Mouse (Mus musculus) retina, adult 2 months (tissue): ENCODE measurements around the gene Tyms.
"Not testable (repeated sequence)": the region's sequence is repeated elsewhere in the genome, so short reads cannot be mapped to it uniquely, and the experiment has no call there.

Source experiments
- DNase-seq: peaks from one replicate; pipeline ENCODE4 v3.0.0-alpha.2; 2012; ENCODE audit warnings: low read depth, low spot score

The Tyms gene

GRCm38 (mm10) chr5:30103340-30103739, 29.9 kb upstream of the Tyms start:
- DNase-seq, result no peak

DNA sequence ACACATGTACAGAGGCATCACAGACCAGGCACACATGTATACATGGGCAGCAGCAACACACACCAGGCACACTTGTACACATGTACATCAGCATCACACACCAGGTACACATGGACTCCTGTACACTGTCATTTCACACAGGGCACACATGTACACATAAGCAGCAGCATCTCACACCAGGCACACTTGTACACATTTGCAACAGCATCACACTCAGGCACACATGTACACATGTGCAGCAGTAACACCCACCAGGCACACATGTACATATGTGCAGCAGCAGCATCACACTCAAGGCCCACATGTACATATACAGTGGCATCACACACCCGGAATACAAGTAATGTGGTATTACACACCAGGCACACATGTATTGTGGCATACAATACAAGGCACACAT, 24.8 kb upstream of the Tyms start:
- DNase-seq, result no peak

GRCm38 (mm10) chr5:30095731-30096130, 22.3 kb upstream of the Tyms start:
- DNase-seq, result no peak

GRCm38 (mm10) chr5:30094399-30094798, 21.0 kb upstream of the Tyms start:
- no peak for DNase-seq

- no peak for DNase-seq
These were observed 19.3 kb upstream of the Tyms start for GRCm38 (mm10) chr5:30092701-30093100.

DNA sequence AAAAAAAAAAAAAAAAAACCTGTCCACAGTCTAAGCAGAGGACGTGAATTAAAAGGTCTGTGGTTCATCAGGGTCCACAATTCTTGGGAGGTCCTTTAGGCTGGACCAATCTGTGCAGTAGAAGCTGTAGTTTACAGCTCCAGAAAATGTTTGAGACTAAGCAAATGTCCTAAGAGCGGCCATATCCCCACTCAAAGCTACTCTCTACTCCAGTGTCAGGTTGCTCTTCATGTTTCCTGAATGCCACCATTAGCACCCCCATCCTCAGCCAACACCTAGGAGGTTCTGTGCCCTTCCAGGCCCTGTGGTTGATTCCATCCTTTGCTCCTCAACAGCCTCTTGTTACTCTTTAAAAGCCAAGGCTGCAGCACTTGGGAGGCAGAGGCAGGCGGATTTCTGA, 1.0 kb downstream of the Tyms start:
- DNase-seq, result no peak

- DNase-seq, result no peak
These were observed 1.7 kb downstream of the Tyms start for GRCm38 (mm10) chr5:30071677-30072076.

DNA sequence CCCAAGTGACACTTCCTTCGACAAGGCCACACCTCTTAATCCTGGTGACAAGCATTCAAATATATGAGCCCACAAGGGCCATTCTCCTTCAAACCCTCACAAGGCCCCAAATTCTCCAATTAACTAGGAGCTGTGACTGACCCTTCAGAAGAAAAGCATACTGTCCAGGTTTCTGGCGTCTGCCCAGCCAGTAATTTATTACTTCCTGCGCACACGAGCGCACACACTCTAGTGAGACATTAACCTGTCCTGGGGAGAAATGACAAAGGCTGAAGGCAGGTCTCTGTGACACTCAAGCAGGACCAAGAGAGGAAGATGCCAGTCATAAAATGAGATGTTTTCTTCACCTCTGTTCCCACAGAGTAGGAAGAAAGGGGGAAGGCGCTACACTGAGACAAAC, 5.7 kb downstream of the Tyms start:
- DNase-seq, result no peak

GRCm38 (mm10) chr5:30059607-30060006, 13.8 kb downstream of the Tyms start:
- not testable (repeated sequence) for DNase-seq

GRCm38 (mm10) chr5:30058216-30058731, 15.1 kb downstream of the Tyms start:
- no peak for DNase-seq

GRCm38 (mm10) chr5:30039841-30040240, 33.6 kb downstream of the Tyms start:
- not testable (repeated sequence) for DNase-seq

GRCm38 (mm10) chr5:30039324-30039723, 34.1 kb downstream of the Tyms start:
- not testable (repeated sequence) for DNase-seq

DNA sequence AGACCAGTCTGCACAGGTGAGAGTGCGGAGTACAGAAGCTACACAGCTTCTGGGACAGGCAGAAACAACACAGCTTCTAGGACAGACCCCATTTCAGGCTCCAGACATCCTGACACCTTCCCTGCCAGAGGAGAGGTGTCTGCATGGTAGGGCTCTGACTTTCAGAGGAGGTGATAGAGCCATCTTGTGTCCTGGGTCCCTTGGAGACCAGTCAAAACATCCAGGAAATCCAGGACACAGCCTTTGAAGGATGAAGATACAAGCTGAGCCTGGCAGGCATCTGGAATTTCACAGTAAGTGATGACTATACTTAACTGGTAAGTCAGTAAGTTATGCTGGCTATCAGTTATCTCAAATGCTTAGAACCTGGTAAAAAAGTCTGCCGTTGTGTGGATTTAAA, 36.3 kb downstream of the Tyms start:
- not testable (repeated sequence) for DNase-seq

GRCm38 (mm10) chr5:30035862-30036261, 37.6 kb downstream of the Tyms start:
- not testable (repeated sequence) for DNase-seq

DNA sequence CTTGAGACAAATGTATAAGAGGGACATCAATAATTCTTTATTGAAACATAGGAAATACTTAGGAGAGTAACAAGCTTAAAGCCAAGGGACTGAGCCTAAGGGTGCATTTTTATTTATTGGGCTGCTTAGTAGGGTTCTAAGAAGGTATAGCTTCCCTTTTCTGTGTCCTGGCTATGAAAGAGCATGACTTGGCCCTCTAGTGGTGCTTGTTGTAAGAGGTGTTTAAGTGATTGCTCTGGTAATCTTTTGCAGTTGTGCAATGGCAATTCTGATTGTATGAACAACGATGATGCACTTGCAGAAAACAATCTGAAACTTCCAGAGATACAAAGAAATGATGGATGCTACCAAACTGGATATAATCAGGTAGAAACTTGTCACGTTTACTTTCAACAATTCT, 58.8 kb downstream of the Tyms start:
- no peak for DNase-seq

DNA sequence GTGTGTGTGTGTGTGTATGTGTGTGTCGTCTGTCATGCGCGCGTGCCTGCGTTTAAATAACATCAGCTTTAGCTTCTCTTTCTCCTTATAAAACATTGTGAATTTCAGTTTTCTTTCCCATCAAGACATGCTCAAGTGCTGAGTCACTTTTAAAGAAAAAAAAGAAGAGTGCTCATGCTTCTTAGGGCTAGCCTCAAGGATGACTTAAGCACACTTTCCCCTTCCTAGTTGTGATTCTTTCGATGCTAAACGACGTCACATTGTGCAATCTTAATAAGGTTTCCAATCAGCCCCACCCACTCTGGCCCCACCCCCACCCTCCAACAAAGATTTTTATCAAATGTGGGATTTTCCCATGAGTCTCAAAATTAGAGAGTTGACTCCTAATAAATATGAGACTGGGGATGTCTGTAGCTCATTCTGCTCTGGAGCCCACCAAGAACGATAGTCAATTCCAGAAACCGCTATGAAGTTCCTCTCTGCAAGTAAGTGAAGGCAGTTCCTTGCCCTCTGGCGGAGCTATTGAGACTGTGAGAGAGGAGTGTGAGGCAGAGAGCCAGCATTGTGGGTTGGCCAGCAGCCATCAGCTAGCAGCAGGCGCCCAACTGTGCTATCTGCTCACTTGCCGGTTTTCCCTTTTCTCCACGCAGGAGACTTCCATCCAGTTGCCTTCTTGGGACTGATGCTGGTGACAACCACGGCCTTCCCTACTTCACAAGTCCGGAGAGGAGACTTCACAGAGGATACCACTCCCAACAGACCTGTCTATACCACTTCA, 60.5 kb downstream of the Tyms start, which contains the start of gene Il6:
TSS of gene Il6 (plus strand) at position 389 of the 778 bp plus-strand sequence.
- DNase-seq, result no peak
